ENCODE assay signal across 7 mouse cellular contexts in the genomic region with DNA sequence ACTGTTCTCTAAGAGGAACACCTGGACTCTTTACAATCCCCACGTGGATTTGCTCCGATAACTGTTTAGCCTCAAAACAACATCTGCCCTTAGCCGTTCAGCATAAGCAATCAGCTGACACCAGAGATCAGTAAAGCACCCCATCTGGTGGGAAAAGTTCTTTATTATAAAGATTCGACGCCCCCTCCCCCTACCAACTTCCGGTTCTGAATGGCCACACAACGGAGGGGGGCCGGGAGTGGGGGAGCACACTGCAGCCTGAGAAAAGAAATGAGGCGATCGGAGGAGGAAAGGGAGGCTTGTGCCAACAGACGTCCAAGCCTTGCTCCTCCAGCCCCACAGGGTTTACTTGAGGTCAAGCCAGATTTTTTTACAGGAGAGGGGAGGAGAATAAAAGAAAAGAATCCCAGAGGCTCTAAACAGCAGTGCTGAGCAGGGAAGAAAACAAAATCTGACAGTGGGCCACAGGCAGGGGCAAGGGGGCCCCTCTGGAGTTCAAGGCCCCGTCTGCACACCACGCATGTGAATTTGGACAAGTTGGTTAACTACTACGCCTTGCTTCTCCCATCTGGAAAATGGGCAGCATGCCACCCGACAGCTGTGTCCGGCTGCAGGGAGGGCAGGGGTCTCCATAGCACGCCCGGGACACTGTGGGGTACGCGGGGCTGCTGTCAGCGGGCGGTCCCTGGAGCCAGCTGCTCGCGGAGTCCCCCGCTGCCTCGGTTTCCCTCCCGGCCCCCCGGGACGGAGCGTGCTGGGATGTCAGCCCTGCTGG. TPM values are rescaled to one million over a fixed set of nuclear protein-coding genes. Genes with fewer than 3 reads are reported as not detected.
DNase-seq lines count a peak whose midpoint lies in the region; ATAC-seq and TF ChIP-seq lines count a peak whose summit lies in the region.

No protein-coding gene starts in this region.

- in situ Hi-C loops in Patski (cut with MboI; ENCODE audit: low pct_unique_long_range_greater_than_20kb), result loop anchor here (5.0 to 10.0 kb wide), 2 partner anchors 104 to 216 kb away; partner anchors contain the start of genes Vti1a and Zdhhc6

- TF ChIP-seq POLR2A in cerebellum, adult 2 months (IDR thresholded peaks at IDR 0.05; ENCODE audit: borderline replicate concordance, insufficient read depth, low read length), result no peak

- H3K36me3 ChIP-seq in hindbrain, embryonic 14.5 days (replicated peaks; ENCODE audit: control insufficient read depth, insufficient read depth), result peaks cover 16% of the 10 kb centered on the region
- H3K36me3 ChIP-seq in megakaryocyte, embryonic 14.5 days (replicated peaks; ENCODE audit: low read length), result peaks cover 26% of the 10 kb centered on the region

- H3K4me2 ChIP-seq in hindbrain, embryonic 14.5 days (replicated peaks), result peak overlapping the region; percentile 98

- CTCF ChIA-PET in Patski (lab: Charles Lee), result no interaction called here

- no peaks in the 10 kb centered on the region for H3K4me1 ChIP-seq in cerebellum, adult 2 months (ENCODE audit: control insufficient read depth, insufficient read depth, low read length)
- H3K4me1 ChIP-seq in hindbrain, embryonic 14.5 days (replicated peaks; ENCODE audit: control insufficient read depth, insufficient read depth, low read length), result peaks cover 18% of the 10 kb centered on the region
- peaks cover 24% of the 10 kb centered on the region for H3K4me1 ChIP-seq in megakaryocyte, embryonic 14.5 days

- H3K9me3 ChIP-seq in hindbrain, embryonic 14.5 days (ENCODE audit: control insufficient read depth, low read length), result no peaks in the 10 kb centered on the region
- H3K9me3 ChIP-seq in megakaryocyte, embryonic 14.5 days, result no peaks in the 10 kb centered on the region

- H3K27me3 ChIP-seq in Patski, result no peaks in the 10 kb centered on the region
- no peaks in the 10 kb centered on the region for H3K27me3 ChIP-seq in cerebellum, adult 2 months (ENCODE audit: control insufficient read depth, insufficient read depth, low read length)
- H3K27me3 ChIP-seq in hindbrain, embryonic 14.5 days (ENCODE audit: control insufficient read depth, insufficient read depth, low read length), result no peaks in the 10 kb centered on the region
- H3K27me3 ChIP-seq in megakaryocyte, embryonic 14.5 days (replicated peaks), result peaks cover 7% of the 10 kb centered on the region

- WGBS in cerebellum, adult 2 months, result under 1% methylated on average over 30 of the region's 30 CpGs
- under 1% methylated on average over 30 of the region's 30 CpGs for WGBS in hindbrain, embryonic 14.5 days

- peak overlapping the region; percentile 84 for H3K4me3 ChIP-seq in cerebellum, adult 2 months (replicated peaks; ENCODE audit: insufficient read depth, low read depth, low read length)
- H3K4me3 ChIP-seq in hindbrain, embryonic 14.5 days (replicated peaks; ENCODE audit: low read length), result peak overlapping the region; percentile 94
- H3K4me3 ChIP-seq in megakaryocyte, embryonic 14.5 days (replicated peaks), result peak overlapping the region; percentile 100

- no peak for TF ChIP-seq CTCF in Patski (IDR thresholded peaks at IDR 0.05)
- TF ChIP-seq CTCF in cerebellum, adult 2 months (IDR thresholded peaks at IDR 0.05; ENCODE audit: borderline replicate concordance, insufficient read depth, low read depth, low read length), result no peak

- ATAC-seq in Patski, result peak; percentile 26
- peak; percentile 61 for ATAC-seq in hindbrain, embryonic 14.5 days (ENCODE audit: low FRiP score)

- DNase-seq in Patski (ENCODE audit: low read depth, low spot score), result no peak
- peak in 1 of 2 experiments; percentile 44 for DNase-seq in cerebellum, adult 2 months
- peak; percentile 45 for DNase-seq in gastrocnemius, adult 18-20 months (ENCODE audit: low spot score)
- DNase-seq in hindbrain, embryonic 14.5 days (ENCODE audit: low spot score), result peak; percentile 57
- DNase-seq in left cerebral cortex, postnatal 14 days (ENCODE audit: low spot score in 2 of 2), result peak; percentile 37 to 62
- peak; percentile 72 to 79 for DNase-seq in right cerebral cortex, postnatal 10 days (ENCODE audit: low spot score in 2 of 2)

- POLR2A ChIA-PET in Patski (lab: Charles Lee), result interaction anchor here (1.2 kb wide), 1 partner anchor 100 kb away, joined by 4 read pairs; no protein-coding TSS in a partner anchor

- H3K27ac ChIP-seq in cerebellum, adult 2 months (ENCODE audit: insufficient read depth, low read length), result peak overlapping the region; percentile 46
- H3K27ac ChIP-seq in hindbrain, embryonic 14.5 days, result peak overlapping the region; percentile 91

- H3K9ac ChIP-seq in hindbrain, embryonic 14.5 days, result peak overlapping the region; percentile 83

- intact Hi-C loops in left cerebral cortex, postnatal 14 days (cut with DNase I), result loop anchor here (2.0 kb wide), 1 partner anchor 100 kb away; no protein-coding TSS in a partner anchor

RNA-seq across cellular contexts. Expression of gene Gpam, which starts 28.4 kb away (rescaled TPM):
- 13.3 TPM for polyA plus RNA-seq in Patski (2021)
- polyA plus RNA-seq in cerebellum, adult 2 months (2012; rRNA removed), result 38.4 and 41.9 TPM in 2 replicates
- total RNA-seq in gastrocnemius, adult 18-20 months (2021), result 100 to 1,000 TPM in 1 of 2 experiments, 10 to 100 TPM in 1; 90.7 to 133 TPM
- polyA plus RNA-seq in hindbrain, embryonic 14.5 days (2014; fragmentation: Nextera tagmentation; extraction: Ambion mirVana), result 26.8 and 29.3 TPM in 2 replicates
- total RNA-seq in left cerebral cortex, postnatal 14 days (2021), result 10 to 100 TPM; 65.0 to 66.0 TPM
- polyA plus RNA-seq in megakaryocyte, embryonic 14.5 days (2012; ENCODE audit: insufficient read depth, low replicate concordance), result 0.60 and 2.5 TPM in 2 replicates
